Mouse (Mus musculus): ENCODE measurements around the gene Clec1b.

Clec1b gene

DNA sequence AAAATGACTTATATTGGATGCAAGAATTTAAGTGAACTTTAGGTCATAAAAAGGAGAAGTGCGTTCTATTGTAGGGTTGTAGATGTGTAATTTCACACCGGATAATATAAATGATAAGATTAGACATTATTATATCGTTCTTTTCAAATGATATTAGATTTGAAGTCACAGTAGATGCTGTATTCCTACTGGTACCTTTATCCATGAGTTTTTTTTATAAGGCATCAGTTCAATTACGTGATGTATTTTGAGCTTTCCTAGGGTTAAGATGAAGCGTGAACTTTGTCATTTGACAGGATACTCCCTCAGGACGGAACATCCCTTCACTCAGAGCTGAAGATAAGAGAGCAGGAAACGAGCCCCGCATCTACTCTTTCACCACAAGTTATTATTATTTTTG, at the start of gene Clec1b:
Clec1b (plus strand) TSS at position 301 of the 400 bp plus-strand sequence.
- no peak for DNase-seq

DNA sequence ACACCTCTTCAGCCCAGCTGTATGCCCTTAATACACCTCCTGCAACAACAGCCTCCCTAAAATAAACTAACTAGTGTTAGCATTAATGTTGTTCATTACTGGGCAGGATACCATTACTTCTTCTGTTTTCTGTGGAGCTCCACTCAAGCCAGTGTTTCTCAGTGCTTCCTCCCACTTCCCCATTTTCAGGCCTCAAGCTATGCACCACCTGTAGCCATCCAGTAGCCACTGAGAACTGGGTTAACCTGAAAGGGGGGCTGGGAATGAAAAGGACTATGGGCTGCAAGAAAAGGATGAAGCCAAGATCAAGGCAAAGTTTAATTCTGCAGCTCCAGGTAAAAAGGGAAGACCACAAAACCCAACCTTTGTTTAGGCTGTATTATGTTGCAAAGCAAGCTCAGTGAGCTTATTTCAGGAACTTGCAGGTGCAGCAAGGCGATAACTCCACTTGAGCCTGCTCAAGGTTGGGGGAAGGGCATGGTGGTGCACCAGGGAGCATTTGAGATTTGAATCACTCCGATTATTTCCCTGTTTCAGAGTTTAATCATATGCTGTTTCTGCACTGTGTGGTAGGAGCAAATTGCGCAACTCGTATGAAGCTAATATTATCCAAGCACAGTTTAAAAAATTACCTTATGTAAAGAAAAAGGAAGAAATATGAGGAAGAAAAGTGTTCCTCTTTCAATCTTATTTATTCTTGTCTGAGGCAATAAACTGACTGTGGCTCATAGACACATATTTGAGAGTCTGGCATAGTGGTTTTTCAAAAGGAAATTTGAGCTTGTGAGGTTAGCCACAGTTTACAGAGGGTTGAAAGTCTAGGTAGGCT, 47.4 kb upstream of the Clec1b start:
- peak; percentile 11 to 39 for DNase-seq

DNA sequence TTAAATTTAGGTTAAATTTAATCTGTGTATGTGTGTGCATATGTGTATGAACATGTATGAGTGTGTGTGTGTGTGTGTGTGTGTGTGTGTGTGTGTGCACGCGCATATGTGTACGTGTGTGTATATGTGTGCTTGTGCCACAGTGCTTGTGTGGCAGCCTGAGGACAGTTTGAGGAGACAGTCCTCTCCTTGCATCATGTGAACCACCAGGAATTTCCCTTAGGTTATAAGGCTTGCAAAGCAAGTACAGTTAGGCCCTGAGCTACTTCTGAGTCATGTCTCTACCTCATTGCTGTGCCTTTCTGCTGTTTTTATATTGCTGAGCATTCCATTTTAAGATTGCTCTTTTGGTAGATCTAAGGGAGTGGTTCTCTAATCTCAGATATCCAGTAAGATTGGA, 46.0 kb upstream of the Clec1b start:
- DNase-seq = no peak

DNA sequence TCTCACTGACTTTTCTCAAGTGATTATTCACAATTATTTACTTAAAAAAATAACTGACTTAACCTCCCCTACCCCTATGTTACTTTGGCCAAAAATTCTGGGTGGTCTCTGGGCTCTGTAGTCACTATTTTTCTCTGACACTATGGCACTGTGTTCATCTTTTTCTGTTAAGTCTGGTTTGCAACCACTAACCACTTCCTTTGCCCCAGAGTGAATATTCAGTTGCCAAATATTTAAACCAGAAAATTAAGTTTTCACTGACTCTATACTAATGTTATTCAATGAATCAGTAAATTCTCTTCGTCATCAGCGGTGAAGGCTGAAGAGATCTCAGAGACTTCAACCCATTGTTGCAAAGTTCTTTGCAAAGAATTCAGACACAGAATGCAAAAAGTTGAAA, 41.3 kb upstream of the Clec1b start:
- DNase-seq = no peak

DNA sequence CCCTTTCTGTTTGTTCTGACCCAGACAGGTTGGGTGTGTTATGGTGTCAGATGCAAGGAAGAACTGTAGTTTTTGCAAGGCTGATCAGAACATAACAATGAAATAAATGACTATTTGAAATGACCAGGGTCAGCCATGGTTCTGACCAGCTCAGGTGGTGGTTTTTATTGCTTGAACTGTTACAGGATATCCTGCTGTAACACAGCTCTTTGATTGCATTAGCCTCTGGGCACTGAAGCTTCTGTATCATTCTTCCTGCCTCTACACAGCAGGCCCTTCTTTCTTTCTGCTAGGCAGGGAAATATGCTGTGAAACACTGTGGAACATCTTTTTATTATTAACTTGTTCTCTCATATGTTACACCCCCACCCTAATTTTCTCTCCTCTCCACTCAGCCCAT, 40.7 kb upstream of the Clec1b start:
- no peak for DNase-seq

DNA sequence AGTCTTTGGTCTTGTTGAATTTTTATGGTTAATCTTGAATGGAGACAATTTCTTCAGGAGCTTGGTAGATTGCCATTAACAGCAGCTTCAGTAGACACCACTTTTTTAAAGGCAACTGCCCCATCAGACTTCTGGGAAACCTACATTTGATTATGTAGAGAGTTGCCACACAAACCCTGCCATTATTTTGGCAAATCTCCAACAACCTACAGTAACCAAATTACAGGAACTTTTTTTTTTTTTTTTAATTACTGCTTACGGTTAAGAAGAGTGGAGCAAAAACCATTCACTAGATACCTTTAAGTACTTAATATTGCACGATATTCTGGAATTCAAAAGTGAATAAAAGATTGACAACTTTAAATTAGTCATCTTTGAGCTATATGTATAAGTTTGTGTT, 37.6 kb upstream of the Clec1b start:
- no peak for DNase-seq

DNA sequence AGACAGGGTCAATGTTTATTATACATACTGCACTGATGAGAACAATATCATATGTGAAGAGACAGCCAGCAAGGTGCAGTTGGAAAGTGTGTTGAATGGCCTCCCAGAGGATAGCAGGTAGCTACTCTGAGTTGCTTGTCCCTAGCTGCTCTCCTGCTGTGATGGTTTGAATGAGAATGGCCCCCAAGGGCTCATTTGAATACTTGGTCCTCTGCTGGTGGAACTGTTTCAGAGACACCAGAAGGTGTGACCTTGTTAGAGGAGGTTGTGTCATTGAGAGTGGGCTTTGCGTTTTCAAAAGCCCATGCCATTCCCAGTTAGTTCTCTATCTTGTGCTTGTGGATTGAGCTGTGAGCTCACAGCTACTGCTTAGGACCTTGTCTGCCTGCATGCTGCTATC, 33.2 kb upstream of the Clec1b start:
- DNase-seq = no peak

DNA sequence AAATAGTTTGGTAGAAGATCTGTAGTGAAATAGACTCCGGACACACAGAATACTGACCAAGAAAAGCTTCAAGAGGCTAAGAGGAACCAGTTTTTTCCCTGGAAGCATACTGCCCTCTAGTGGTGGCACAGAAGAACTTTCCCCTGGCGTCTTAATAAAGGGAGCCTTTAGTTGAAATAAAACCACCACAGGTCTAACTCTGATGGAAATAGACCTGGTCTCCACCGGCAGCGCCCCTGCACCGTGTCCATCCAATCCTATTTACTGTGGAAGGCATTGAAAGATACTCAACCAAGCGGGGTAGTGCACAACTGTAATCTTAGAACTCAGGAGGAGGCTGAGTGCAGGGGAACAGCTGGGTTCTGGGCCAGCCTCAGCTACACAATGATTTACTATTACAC, 31.1 kb upstream of the Clec1b start:
- peak in 1 of 2 experiments; percentile 38 for DNase-seq

DNA sequence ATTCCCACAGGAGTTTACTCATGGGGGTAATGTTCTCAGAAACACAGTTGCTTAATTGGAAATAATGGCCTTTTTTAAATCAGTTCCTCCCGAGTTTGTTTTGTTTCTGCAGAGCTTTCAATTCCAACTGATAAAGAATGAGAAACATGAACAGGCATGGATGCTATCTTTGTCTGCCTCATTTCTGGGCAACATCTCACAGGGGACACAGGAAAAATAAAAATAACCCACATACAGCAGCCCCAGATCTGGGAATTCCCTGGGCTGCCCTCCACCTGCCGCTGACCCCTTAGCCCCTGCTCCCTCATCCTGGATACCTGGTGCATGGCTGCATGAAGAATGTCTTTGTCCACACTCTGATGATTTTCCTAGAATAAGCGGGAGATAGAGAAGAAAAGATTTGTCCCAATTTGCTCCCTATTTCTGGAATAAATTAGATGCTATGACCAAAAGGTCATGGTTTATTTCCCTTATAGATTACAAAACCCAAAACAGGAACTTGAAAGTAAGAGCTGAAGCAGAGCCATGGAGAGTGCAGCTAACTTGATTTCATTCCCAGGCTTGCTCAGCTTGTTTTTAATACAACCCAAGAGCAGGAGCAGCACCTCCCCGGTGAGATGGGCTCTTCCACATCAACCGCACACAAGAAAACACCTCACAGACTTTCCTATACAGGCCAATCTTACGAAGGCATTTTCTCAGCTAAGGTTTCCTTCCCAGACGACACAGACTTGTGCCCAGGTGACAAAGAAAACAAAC, 27.5 kb upstream of the Clec1b start:
- no peak for DNase-seq

DNA sequence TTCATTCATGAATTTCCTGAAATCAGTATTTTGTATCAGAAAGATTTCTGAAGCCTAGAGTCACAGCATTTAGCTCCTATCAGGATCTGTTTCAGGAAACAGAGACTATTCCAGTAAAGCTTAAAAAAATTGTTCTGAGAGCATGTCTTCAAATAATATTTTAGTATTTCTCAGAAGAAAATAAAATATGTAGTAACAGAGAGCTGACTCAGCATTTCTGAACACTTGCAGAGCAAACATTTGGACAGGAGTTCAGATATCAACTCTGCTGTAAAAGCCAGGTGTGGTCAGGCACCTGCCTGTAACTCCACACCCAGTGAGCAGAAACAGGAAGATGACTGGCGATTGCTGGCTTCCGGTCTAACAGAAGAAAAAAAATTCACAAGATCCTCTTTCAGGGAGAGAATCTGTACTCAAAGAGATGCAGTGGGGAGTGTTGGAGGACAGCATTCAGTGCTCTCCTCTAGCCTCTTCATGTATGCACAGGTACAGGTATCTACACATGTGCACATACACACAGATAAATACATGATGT, 22.1 kb upstream of the Clec1b start:
- DNase-seq = no peak

DNA sequence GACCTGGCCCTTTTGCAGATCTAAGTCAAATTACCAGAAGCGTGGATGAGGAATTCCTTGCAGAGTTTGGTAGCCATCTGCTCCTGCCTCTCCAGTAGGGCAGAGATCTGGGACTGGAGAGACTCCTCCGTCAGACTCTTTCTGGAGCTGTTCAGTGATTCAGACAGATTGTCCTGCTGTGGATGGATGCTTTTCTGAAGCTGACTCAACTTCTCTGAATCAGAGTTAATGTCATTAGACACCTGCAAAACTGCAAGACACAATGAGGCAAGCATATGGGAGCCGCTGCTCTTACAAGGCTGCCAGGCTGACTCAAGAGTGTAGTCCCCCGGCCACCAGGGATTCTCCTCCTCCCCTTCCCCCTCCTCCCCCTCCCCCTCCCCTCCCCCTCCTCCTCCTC, 16.6 kb upstream of the Clec1b start:
- DNase-seq = no peak

DNA sequence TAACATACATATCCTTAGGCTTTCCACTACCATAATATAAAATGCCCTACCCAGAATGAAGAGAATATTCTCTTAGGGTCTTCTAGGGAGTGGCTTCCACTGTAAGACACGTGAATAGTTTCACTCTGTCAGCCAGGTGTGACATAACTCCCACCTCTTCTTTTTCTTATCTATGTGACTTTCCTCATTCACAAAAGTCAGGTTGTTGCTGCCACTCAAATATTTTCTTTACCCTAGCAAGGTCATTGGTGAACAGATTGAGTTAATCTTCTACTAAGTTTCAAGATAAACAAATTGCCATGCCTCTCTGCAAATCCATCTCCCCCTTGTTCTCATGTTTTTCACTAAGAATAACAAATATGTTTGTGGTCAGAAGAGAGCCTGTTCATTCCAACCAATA, 15.4 kb upstream of the Clec1b start:
- no peak for DNase-seq

DNA sequence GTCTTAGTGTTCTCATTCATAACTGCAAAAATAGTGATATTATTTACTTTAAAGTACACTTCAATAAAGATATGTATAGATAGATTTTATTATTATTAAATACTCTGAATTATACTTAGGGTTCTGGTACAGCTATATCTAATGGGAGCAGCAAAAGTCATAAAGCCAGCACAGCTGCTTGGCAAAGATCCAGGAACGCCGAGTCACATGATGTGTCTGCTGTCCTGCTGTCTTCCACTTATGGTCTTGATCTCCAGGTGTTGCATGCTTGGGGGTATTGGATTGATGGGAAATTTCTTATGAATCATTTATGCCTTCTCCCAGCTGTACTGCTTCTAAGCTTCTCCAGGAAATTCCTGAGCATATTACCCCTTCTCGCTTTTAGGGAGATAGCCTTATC, 13.6 kb upstream of the Clec1b start:
- no peak for DNase-seq

DNA sequence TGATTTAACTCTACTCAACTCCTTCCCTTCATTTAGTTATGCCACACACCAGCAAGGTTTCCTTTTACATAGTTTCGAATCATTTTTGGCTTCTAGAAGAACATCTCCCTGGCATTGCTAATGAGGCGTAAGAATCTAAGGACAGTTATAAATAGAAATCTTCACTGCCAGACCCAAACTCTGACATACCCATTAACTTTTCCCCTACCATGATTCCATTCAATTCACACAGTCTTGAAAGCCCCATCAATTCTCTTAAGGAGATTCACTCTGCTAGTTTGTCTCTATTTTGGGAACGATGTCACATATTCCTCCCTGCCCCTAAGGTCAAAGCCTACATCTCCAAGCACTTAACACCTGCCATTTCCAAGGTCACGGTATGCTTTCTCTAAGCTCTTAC, 12.1 kb upstream of the Clec1b start:
- DNase-seq = no peak

DNA sequence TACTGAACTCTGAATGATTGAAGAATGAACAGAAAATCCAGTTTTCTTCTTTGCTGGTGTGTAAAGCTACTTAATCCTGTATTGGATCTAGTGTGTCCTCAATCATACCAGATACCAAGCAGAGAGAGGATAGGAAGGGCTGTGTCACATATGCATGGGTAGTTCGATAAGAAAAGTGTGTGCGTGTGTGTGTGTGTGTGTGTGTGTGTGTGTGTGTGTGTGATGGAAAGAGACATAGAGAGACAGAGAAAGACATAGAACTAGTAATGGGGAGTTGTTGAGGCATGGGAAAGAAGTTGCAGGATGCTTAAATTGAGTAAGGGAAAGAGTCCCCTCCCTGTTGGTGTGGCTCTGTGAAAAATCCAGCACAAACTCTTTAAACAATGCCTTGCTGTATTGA, 11.3 kb upstream of the Clec1b start, which contains the start of gene Clec12b:
Clec12b (minus strand) TSS at position 101 of the 400 bp plus-strand sequence.
- no peak for DNase-seq

DNA sequence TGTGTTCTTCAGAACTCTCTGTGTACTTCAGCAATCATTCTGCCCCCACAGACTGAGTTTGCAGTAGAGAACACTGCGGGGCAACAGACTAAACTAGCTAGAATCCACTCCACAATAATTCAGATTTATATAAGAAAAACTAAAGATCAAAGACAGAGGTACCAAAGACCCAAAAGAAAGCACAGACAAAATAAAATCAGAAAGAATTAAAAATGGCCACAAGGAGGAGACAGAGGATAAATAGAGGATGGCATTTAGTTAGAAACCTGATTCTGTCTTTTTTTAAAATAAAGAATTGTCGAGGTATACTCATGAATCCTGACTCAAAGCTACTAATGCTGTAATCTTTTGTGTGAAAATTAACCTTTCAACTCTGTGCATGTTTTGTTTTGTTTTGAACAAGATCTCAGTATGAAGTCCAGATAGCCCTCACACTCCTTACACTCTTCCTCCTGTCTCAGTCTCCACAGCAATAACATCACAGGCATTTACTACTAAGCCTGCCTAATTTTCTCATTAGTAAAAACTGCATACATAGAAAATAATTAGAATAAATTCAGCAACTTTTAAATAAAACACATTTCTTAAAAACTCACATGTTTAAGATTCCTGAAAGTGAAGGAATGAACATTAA, 3.9 kb upstream of the Clec1b start:
- no peak for DNase-seq

DNA sequence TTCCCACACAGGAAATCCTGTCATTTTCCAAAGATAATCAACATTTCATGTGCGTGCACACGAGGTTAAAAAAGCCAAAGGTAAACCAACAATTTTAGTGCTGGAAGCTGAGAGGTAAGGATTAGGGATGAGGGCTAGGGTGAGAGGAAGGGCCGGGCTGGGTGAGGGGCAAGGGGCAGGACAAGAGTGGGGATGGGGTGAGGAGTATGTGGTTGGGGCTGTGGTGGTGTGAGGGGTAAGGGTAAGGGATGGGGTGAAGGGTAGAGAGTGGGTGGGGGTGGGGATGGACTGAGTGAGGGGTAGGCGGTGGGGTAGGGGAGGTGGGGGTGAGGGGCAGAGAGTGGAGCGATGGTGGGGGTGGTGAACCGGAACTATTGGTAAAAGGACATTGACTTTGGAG, 3.4 kb upstream of the Clec1b start:
- DNase-seq = no peak

DNA sequence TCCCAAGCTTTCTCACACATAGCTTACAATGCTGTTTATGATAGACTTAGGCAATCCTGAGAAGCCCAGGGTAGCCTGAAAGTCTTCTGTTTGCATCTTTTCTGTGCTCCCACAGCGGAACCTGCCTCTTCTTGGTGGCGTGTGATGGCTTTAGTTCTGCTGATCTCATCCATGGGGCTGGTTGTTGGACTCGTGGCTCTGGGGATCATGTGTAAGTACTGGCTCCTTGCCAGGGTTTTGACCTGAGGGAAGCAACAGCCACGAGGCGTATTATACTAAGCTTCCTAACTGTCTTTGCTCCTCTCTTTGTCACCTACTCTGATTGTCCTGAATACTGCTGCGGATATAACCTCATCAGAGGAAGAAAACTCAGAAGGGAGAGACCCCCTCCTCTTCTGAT, 2.8 kb downstream of the Clec1b start:
- no peak for DNase-seq

DNA sequence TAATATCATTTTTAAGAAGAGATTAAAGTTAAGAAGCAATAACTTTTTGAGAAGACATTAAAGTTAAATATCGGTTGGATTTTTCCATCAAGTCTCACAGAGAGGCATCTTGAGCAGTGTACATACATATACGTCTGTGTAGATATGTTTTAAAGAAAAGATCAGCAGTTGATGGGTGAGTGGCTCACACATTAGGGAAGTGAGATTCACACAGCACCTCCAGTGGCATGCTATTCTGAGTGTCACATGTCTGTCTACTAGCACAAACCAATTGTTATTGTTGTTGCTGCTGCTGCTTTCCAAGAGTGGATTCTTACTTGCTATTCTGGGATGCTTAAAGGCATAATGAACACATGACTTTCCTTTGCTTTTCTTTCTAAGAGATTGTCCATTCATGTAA, 5.3 kb downstream of the Clec1b start:
- no peak for DNase-seq

DNA sequence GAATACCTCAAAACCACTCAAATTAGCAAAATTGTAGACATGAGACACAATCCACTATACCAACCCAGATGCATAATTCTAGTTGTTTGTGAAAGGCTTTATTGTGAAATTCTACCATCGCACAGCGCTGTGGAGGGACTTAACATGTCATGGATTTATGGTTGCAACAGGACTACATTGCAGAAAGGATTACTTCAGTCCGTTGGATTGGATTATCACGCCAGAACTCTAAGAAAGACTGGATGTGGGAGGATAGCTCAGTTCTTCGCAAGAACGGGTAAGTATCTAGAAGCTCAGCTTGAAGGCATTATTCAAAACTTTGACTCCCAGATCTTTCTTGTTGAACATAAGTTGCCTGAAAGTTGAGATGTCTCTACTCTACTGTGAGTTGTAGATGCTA, 6.3 kb downstream of the Clec1b start:
- DNase-seq = no peak

DNA sequence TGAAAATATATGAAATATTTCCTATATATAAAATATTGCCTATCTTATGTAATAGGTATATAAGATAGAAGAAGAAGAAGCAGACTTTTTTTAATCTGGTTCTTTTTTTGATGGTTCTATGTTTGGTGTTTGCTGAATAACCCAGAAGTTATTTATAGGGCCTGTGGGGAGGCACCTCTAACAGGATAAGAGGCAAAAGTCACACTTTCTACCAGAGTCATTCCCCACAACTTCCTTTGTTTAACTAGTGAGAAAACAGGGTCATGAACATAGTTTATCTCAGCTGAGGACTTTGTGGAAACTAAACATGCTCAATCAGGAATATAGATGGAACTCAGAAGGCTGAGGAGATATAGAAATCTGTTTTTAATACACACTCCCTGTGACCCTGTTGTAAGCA, 8.9 kb downstream of the Clec1b start:
- DNase-seq = no peak

DNA sequence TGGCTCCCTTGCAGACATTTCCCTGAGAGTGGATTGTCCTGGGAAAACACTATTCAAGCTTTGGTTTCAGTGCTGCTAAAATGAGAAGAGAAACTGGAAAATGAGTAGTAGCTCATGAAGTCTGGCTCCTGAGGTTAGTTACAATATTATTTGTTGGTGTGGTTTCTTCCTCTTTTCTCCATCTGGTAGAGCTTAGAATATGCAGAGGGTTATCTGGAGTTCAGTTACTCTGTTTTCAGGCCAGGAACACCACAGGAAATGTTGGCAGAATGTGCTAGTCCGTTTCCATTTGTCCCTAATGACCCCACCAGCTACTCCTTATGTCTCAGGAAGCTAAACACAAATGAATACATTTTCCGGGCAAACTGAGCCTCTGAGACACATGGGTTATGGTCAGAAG, 10.2 kb downstream of the Clec1b start:
- DNase-seq = no peak

DNA sequence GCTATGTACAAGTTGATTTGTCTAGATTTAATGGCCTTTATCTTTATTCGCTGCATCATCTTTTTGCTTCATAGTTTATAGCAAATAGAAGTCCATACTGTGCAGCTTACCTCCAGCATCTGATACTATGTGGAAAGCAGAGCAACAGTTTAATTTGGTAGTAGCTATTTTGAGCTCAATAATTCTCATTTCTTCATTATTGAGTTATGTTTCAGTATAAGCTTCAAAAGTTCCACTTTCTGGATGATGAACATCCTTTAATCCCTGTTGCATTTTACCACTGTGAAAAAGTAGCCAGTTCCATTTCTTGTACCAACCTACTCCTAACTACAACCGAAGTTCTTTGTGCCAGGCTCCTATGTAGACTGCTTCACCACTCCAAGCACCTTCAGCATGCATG, 11.5 kb downstream of the Clec1b start, which contains the start of gene Clec9a:
Clec9a (plus strand) TSS at position 301 of the 400 bp plus-strand sequence.
- DNase-seq = no peak
